Mouse (Mus musculus) forebrain, embryonic 13.5 days (tissue): Measurements from ENCODE around the gene Wbp1l. TPM values are rescaled to one million over a fixed set of nuclear protein-coding genes. Genes with fewer than 3 reads are reported as not detected.

Experiments
- ATAC-seq: fragments of 200-750 bp; cut with Nextera tagmentation; 2 replicates; pipeline ENCODE4 v1.8.0; 2017
- H3K27ac ChIP-seq: fragments of 300-500 bp; sonication (generic); 2 replicates; pipeline ENCODE4 v1.5.1; 2015; ENCODE audit warnings: inconsistent platforms, mild to moderate bottlenecking, moderate library complexity
- H3K27me3 ChIP-seq: fragments of 300-500 bp; sonication (generic); 2 replicates; pipeline ENCODE4 v1.6.1; 2015; ENCODE audit warnings: mild to moderate bottlenecking, inconsistent platforms
- H3K36me3 ChIP-seq: fragments of 300-500 bp; sonication (generic); 2 replicates; pipeline ENCODE4 v1.6.1; 2015; ENCODE audit warnings: mild to moderate bottlenecking, inconsistent platforms; ENCODE audit not compliant: poor library complexity, severe bottlenecking
- H3K4me1 ChIP-seq: fragments of 300-500 bp; sonication (generic); 2 replicates; pipeline ENCODE4 v1.6.1; 2015; ENCODE audit warnings: inconsistent platforms
- H3K4me2 ChIP-seq: fragments of 300-500 bp; sonication (generic); 2 replicates; pipeline ENCODE4 v1.6.1; 2015; ENCODE audit warnings: inconsistent platforms, mild to moderate bottlenecking, moderate library complexity
- H3K4me3 ChIP-seq: fragments of 300-500 bp; sonication (generic); 2 replicates; pipeline ENCODE4 v1.5.1; 2015; ENCODE audit warnings: mild to moderate bottlenecking, inconsistent platforms
- H3K9ac ChIP-seq: fragments of 300-500 bp; sonication (generic); 2 replicates; pipeline ENCODE4 v1.6.1; 2015; ENCODE audit warnings: mild to moderate bottlenecking, inconsistent platforms
- H3K9me3 ChIP-seq: fragments of 300-500 bp; sonication (generic); replicated peaks from 2 replicates; pipeline ENCODE4 v1.6.1; 2016; ENCODE audit warnings: inconsistent platforms
- WGBS: fragments of 180-500 bp; shearing (Covaris S2); methylation state at CpG from one replicate; pipeline ENCODE4 v1.1.7; 2015; 5-methylcytosine and 5-hydroxymethylcytosine counted together
- polyA plus RNA-seq: library from polyadenylated mRNA; unstranded; fragments of >200 nt; fragmentation: Nextera tagmentation; extraction: Ambion mirVana; gene quantifications from 2 replicates; pipeline ENCODE4 v1.2.1, GENCODE M21; 2015

The Wbp1l gene
- polyA plus RNA-seq, 1 experiment from 2014 or later: 33.1 TPM

- Histone ChIP-seq H3K4me2 (peak overlapping the region; percentile 44), H3K4me3 (no peak overlapping the region), H3K27me3 (no peaks in the 10 kb centered on the region), H3K27ac (no peak overlapping the region), H3K4me1 (peaks cover 65% of the 10 kb centered on the region), H3K9me3 (no peaks in the 10 kb centered on the region), H3K9ac (peak overlapping the region; percentile 48), H3K36me3 (peaks cover 19% of the 10 kb centered on the region)
- no peak for ATAC-seq
- 38% methylated on average over 12 of the region's 12 CpGs for WGBS
Observed at GRCm38 (mm10) chr19:46622659-46623193, 23.8 kb downstream of the Wbp1l start.

- Histone ChIP-seq H3K4me2 (peak overlapping the region; percentile 44), H3K9ac (peak overlapping the region; percentile 48), H3K9me3 (no peaks in the 10 kb centered on the region), H3K4me1 (peaks cover 62% of the 10 kb centered on the region), H3K27me3 (no peaks in the 10 kb centered on the region), H3K27ac (no peak overlapping the region), H3K4me3 (no peak overlapping the region), H3K36me3 (peaks cover 19% of the 10 kb centered on the region)
- WGBS: 7% methylated on average over 16 of the region's 16 CpGs
- peak; percentile 57; the same call in 1 of the 2 replicates for ATAC-seq
Observed at GRCm38 (mm10) chr19:46623194-46623667, 24.3 kb downstream of the Wbp1l start.

- Histone ChIP-seq H3K4me1 (peaks cover 55% of the 10 kb centered on the region), H3K27ac (no peak overlapping the region)
- 0 out of 2 replicates have a peak, but pooled peaks have one; percentile 13 for ATAC-seq
Observed at GRCm38 (mm10) chr19:46623790-46624772, 25.2 kb downstream of the Wbp1l start.

GRCm38 (mm10) chr19:46625015-46625414 lies 26.1 kb downstream of the Wbp1l start:
- no peak overlapping the region for H3K9ac ChIP-seq
- WGBS: 94% methylated on average over 12 of the region's 12 CpGs
- H3K9me3 ChIP-seq: no peaks in the 10 kb centered on the region
- no peaks in the 10 kb centered on the region for H3K27me3 ChIP-seq
- H3K27ac ChIP-seq: no peak overlapping the region
- H3K4me2 ChIP-seq: no peak overlapping the region
- H3K4me3 ChIP-seq: no peak overlapping the region
- peaks cover 15% of the 10 kb centered on the region for H3K36me3 ChIP-seq
- peaks cover 49% of the 10 kb centered on the region for H3K4me1 ChIP-seq
- ATAC-seq: no peak

More at GRCm38 (mm10) chr19:46623790-46624772, 25.2 kb downstream of the Wbp1l start:
- Histone ChIP-seq H3K36me3 (peaks cover 15% of the 10 kb centered on the region), H3K4me3 (no peak overlapping the region), H3K9ac (peak overlapping the region; percentile 48; the same call in 1 of the 2 replicates), H3K9me3 (no peaks in the 10 kb centered on the region), H3K4me2 (peak overlapping the region; percentile 44), H3K27me3 (no peaks in the 10 kb centered on the region)
- 29% methylated on average over 19 of the region's 19 CpGs for WGBS

GRCm38 (mm10) chr19:46625519-46625918 lies 26.6 kb downstream of the Wbp1l start:
- H3K9ac ChIP-seq: no peak overlapping the region
- no peak overlapping the region for H3K4me3 ChIP-seq
- no peaks in the 10 kb centered on the region for H3K9me3 ChIP-seq
- H3K36me3 ChIP-seq: peaks cover 15% of the 10 kb centered on the region
- H3K27me3 ChIP-seq: no peaks in the 10 kb centered on the region
- no peak overlapping the region for H3K4me2 ChIP-seq
- H3K4me1 ChIP-seq: peaks cover 44% of the 10 kb centered on the region
- 91% methylated on average over 10 of the region's 10 CpGs for WGBS
- no peak overlapping the region for H3K27ac ChIP-seq
- ATAC-seq: no peak

- WGBS: 89% methylated on average over 10 of the region's 10 CpGs
Observed at GRCm38 (mm10) chr19:46628403-46628802, 29.5 kb downstream of the Wbp1l start.

GRCm38 (mm10) chr19:46629807-46630206 lies 30.9 kb downstream of the Wbp1l start:
- H3K9me3 ChIP-seq: no peaks in the 10 kb centered on the region
- no peak for ATAC-seq
- H3K4me2 ChIP-seq: no peak overlapping the region
- H3K36me3 ChIP-seq: peaks cover 18% of the 10 kb centered on the region
- WGBS: 83% methylated on average over 9 of the region's 9 CpGs
- H3K9ac ChIP-seq: no peak overlapping the region
- no peaks in the 10 kb centered on the region for H3K27me3 ChIP-seq
- no peak overlapping the region for H3K4me3 ChIP-seq
- peaks cover 1% of the 10 kb centered on the region; the same call in 1 of the 2 replicates for H3K4me1 ChIP-seq
- no peak overlapping the region for H3K27ac ChIP-seq

More at GRCm38 (mm10) chr19:46628403-46628802, 29.5 kb downstream of the Wbp1l start:
- no peak overlapping the region for H3K27ac ChIP-seq
- peaks cover 15% of the 10 kb centered on the region for H3K4me1 ChIP-seq
- peaks cover 22% of the 10 kb centered on the region for H3K36me3 ChIP-seq
- no peak overlapping the region for H3K4me3 ChIP-seq
- no peak overlapping the region for H3K4me2 ChIP-seq
- H3K9me3 ChIP-seq: no peaks in the 10 kb centered on the region
- no peak overlapping the region for H3K9ac ChIP-seq
- ATAC-seq: no peak
- no peaks in the 10 kb centered on the region for H3K27me3 ChIP-seq

- Histone ChIP-seq H3K9me3 (no peaks in the 10 kb centered on the region), H3K27ac (no peak overlapping the region), H3K4me1 (0 out of 2 replicates have a peak, but pooled peaks cover 4% of the 10 kb centered on the region), H3K4me3 (no peak overlapping the region), H3K4me2 (no peak overlapping the region), H3K9ac (no peak overlapping the region), H3K36me3 (peaks cover 7% of the 10 kb centered on the region; the same call in 1 of the 2 replicates), H3K27me3 (no peaks in the 10 kb centered on the region)
- no peak for ATAC-seq
- WGBS: 79% methylated on average over 9 of the region's 9 CpGs
Observed at GRCm38 (mm10) chr19:46631637-46632036, 32.8 kb downstream of the Wbp1l start.

- H3K4me3 ChIP-seq: no peak overlapping the region
- 84% methylated on average over 9 of the region's 9 CpGs for WGBS
- no peak overlapping the region for H3K27ac ChIP-seq
- no peak overlapping the region for H3K4me2 ChIP-seq
- no peak overlapping the region for H3K9ac ChIP-seq
- ATAC-seq: no peak
- no peaks in the 10 kb centered on the region for H3K9me3 ChIP-seq
- peaks cover 28% of the 10 kb centered on the region for H3K36me3 ChIP-seq
- H3K27me3 ChIP-seq: no peaks in the 10 kb centered on the region
- H3K4me1 ChIP-seq: 0 out of 2 replicates have a peak, but pooled peaks cover 4% of the 10 kb centered on the region
Observed at GRCm38 (mm10) chr19:46635766-46636165, 36.9 kb downstream of the Wbp1l start.

- Histone ChIP-seq H3K9me3 (no peaks in the 10 kb centered on the region), H3K36me3 (peaks cover 22% of the 10 kb centered on the region), H3K27ac (no peak overlapping the region), H3K4me1 (peaks cover 19% of the 10 kb centered on the region), H3K4me3 (no peak overlapping the region), H3K9ac (no peak overlapping the region), H3K4me2 (no peak overlapping the region), H3K27me3 (no peaks in the 10 kb centered on the region)
- WGBS: 84% methylated on average over 6 of the region's 6 CpGs
- ATAC-seq: no peak
Observed at GRCm38 (mm10) chr19:46637598-46637997, 38.7 kb downstream of the Wbp1l start.

- Histone ChIP-seq H3K4me2 (no peak overlapping the region), H3K27me3 (no peaks in the 10 kb centered on the region), H3K27ac (no peak overlapping the region), H3K9me3 (no peaks in the 10 kb centered on the region), H3K9ac (no peak overlapping the region), H3K4me3 (no peak overlapping the region), H3K36me3 (peaks cover 21% of the 10 kb centered on the region), H3K4me1 (peaks cover 33% of the 10 kb centered on the region)
- no peak for ATAC-seq
Observed at GRCm38 (mm10) chr19:46639053-46639452, 40.2 kb downstream of the Wbp1l start.

GRCm38 (mm10) chr19:46639496-46639895 lies 40.6 kb downstream of the Wbp1l start:
- Histone ChIP-seq H3K36me3 (peaks cover 23% of the 10 kb centered on the region), H3K4me3 (no peak overlapping the region), H3K27me3 (no peaks in the 10 kb centered on the region), H3K9me3 (no peaks in the 10 kb centered on the region), H3K4me1 (peaks cover 37% of the 10 kb centered on the region), H3K27ac (no peak overlapping the region), H3K9ac (no peak overlapping the region), H3K4me2 (no peak overlapping the region)
- WGBS: 93% methylated on average over 14 of the region's 14 CpGs
- no peak for ATAC-seq
